Mouse (Mus musculus) left cerebral cortex, postnatal 25 days (tissue): Measurements from ENCODE around the gene Gm44596. TPM values are rescaled to one million over a fixed set of nuclear protein-coding genes. Genes with fewer than 3 reads are reported as not detected.

Source experiments
- DNase-seq, 2 experiments: peaks; one replicate each; pipeline ENCODE4 v3.0.0; 2022; ENCODE audit warnings: low spot score in 2 of 2, mixed read lengths in 1 of 2
- intact Hi-C: fragments of 180-260 bp; cut with DNase I; formaldehyde crosslinking; loops from one replicate; pipeline ENCODE4 v1.15.1; 2025
- total RNA-seq, 2 experiments: library from RNA; stranded (reverse); gene quantifications; 2 replicates each; pipeline ENCODE4 v1.2.3; 2021

Gene Gm44596
- not detected for total RNA-seq

DNA sequence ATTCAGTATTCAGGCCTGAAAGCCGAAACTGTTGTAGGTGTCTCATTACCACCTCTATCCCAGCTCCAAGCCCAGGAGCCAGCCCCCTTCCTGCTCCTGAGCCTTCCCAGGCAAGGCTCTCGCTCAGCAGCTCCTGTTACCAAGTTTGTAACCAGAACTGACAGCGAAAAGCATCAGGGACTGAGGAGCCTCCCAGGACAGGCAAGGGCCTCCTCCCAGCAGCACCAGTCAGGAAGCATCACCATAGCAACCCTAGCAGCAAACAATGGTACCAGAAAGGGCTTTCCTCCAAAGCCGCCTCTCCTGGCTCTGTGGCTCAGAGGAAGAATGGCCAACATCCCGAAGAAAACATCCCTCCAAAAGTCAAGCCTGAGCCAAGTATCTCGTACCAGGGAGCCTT lies at the start of gene Gm44596, which contains the start of gene Tex52:
TSS of gene Gm44596 (plus strand) at position 312 of the 400 bp plus-strand sequence.
TSS of gene Tex52 (plus strand) at position 265 of the 400 bp plus-strand sequence.
- peak in 1 of 2 experiments; percentile 56 for DNase-seq
- intact Hi-C loops, result no loop called here

DNA sequence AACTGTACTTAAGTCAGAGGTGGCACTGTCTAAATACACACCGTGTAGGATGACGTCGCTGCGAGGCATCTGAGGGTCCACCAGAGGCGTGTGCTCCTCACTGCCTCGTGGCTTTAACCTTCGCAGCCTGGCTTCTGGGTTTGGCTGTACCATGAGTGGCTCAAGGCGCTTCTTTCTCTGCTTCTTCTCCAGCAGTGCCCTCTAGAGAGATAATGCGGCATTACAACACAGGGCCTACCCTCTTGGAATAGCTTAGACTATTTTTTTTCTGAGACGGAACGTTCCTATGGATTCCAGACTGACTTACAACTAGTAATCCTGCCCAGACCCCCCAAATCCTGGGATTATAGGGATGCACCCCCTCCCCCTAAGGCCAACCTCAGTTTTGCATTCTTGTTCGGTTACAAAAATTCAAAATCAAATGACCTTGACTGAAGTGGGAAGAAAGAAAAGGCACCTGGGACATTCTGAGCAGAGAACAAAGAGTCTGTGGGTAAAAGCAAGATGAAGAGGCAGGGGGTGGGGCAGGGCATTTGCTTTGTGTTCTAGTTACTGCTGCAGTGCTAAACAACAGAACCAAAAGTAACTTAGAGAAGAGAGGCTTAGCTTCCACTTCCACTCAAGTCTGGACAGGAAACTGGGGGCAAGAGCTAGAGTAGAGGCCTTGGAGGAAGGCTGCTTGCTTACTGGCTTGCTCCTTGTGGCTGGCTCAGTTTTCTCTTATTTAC lies 40.7 kb upstream of the Gm44596 start:
- intact Hi-C loops, result no loop called here
- DNase-seq, result peak; percentile 49 to 78

DNA sequence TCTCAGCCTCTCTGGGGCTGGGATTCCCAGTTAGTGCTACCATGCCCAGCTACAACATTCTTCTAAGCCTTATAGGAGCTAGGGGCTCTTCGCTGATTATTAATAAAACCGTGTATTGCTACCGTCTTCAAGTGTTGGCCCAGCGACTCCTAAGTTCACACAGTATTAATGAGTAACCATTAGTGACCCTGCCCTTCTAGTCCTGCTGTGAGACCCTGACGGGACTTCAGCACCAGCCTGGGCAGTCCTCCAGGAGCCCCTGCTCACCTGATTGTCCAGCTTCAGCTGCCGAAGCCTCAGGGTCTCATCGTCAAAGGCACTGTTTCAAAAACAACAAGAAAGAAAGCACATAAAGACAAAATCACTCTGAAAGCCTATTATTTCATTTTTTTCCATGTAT lies 37.8 kb upstream of the Gm44596 start:
- intact Hi-C loops, result no loop called here
- DNase-seq, result no peak

DNA sequence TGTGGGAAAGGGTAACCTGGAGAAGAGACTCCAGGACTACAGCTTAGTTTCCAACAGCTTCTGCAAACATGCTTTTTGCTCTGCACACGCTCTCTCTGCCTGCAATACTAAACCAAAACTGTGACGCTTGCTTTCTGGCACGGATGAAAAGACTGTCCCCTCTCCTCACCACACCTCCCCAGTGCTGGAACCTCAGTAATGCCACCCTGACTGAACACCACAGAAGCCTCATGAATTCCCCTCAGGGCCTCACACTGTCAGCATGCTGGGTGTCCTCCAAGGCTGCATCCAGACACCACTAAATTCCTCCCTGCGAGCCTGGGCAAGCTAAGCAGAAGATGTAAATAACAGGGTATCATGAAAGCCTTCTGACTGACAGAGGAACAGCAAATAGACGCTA lies 36.4 kb upstream of the Gm44596 start:
- no peak for DNase-seq
- intact Hi-C loops, result no loop called here

DNA sequence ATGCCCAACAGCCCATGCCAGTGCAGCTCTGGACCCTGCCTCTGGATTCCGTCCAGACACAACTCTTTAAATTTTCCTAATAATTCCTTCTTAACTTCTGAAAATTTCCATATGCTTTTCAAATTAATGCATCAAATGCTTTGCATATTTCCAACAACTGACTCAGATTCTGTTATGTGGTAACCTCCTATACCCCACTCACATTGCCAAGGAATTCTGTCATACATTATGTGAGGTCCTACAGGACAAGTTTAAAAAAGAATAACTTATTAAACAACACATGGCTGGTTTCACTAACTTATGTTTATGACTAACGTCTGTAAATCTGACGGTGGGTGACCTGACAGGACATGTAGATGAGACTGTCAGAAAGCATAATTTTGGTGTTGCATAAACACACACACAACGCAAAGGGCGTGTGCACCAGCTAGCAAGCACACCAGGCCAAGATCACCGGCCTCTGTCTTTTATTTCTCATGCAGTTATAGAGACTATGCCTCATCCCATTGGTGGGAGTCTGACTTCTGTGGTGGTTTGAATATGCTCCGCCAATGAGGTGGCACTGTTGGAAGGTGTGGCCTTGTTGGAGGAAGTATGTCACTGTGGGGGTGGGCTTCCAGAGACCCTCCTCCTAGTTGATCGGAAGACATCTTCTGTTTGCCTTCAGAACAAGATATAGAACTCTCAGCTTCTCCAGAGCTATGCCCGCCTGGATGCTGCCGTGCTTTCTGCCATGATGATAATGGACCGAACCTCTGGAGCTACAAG lies 33.2 kb upstream of the Gm44596 start:
- intact Hi-C loops, result no loop called here
- no peak for DNase-seq

DNA sequence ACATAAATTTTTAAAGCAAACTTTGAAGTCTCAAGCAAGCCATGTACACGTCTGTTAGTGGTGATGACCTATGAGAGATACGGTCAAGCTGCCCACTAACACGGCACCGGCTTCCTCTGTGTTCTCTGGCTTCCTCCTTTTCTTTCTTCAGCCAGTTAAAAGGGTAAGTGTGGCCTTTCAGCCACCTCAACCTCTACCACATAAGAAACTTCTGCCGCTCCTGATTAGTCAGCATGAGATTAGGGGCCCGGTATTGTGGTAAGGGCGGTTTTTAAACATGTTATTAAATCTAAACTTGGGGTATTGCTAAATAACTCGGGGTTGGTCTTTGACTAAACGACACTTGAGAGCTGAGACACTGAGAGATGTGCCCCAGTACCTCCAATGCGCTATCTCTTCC lies 29.7 kb upstream of the Gm44596 start:
- intact Hi-C loops, result no loop called here
- DNase-seq, result no peak

DNA sequence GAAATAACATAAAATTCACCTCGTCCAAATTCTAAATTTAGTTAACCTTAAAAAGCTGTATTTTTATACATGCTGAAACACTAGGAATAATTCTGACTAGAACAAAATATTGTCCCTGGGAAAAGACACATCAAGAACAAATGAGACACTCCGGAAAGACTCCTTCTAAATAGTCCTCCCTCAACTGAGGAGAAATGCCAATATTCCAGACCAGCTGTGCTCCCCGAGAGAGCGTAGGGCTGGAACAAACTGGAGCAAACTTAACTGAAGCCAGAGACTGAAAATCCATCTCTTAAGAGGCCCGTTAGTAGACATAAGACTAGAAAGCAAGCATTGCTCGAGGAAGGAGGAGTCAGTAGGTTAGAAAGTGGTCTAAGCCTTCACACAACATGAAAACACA lies 28.5 kb upstream of the Gm44596 start:
- DNase-seq, result peak in 1 of 2 experiments; percentile 53
- intact Hi-C loops, result no loop called here

DNA sequence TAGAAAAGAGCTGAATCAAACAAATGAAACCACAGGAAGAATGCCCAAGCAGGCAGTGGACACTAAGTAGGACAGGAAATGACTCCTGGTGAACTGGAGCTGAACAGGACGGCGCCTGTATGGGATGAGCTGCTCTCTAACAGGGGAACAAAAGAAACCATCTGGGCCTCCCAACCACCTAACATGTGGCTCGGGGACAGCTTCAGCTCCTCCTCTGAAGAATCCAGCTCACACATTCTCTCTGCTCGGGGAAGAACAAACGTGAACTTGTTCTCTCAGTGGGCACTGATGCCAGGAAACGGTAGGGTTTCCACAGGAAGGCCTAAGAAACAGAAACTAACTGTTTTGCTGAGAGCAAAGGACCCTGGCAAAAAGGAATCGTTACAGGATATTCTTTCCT lies 25.6 kb upstream of the Gm44596 start:
- intact Hi-C loops, result no loop called here

DNA sequence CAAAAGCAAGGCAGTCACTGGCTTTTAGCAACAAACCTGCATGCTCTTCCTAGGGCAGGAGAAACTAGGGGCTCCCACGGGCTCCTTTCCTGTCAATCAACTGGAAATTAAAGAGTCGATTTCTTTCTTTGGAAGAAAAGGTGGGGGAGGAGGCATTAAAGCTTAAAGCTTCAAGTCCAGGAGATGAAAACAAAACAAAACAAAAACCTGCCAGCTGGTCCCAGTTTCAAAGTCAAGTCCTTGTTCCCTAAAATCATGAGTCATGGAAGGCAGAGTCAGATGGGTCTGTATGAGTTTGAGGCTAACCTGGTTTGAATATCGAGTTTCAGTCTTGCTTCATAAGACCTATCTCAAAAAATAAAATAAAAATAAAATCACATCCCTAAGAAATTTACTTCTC lies 21.2 kb upstream of the Gm44596 start:
- intact Hi-C loops, result no loop called here
- DNase-seq, result no peak

More for the DNA sequence above, 25.6 kb upstream of the Gm44596 start:
- peak in 1 of 2 experiments; percentile 47 for DNase-seq

DNA sequence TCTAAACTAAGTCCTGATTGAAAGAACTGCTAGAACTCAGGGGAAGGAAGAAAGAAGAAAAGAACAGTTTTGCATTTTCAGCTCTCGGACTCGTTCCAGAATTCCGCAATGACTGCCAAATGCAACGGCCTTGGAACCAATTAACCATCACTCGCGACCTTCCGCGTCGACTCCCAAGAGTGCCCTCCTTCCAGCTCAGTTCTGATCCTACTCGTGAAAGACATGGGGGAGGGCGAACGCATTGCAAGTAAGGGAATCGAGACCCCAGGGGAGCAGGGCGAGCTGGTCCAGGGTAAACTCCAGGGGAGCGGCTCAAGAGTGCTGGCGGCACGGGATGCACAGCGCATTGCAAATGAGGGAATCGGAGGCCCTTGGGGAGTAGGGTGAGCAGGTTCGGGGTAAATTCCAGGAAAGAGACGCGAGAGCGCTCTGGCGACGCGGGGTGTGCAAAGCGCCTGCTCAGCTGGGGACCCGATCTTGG lies 20.1 kb upstream of the Gm44596 start:
- DNase-seq, result peak; percentile 51 to 55
- intact Hi-C loops, result loop anchor here (5.0 kb wide), 1 partner anchor 123 kb away; no protein-coding TSS in a partner anchor

DNA sequence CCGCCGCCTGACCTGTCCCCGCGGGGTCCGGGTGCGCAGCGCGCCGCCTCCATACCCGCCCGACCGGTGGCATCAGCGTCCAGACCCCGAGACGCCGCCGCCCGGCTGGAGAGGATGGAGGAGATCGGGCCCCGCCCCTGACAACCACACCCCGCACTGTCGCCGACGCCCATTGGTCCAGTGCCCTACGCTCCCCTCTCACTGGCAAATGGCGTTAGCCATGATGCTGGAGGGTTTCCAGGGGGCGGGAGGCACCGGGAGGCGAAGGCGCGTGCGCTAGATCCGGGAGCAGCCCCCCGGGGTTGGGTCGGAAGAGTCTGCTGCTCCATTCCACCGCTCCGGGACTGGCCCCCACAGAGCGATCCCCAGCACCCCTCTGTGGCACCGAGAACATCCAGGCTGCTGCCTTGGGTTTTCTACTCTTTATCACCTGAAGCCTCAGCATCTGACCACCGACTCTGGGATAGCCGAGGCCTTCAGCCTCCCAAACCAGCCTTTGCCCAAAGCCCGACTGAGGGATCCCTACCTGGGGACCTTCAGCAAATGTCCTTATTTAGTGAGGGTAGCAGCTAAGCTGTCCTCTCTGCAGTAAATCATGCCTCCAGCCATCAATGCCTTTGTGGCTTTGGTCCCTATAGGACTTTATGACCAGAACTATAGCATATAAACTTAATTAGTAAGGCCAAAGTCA lies 19.4 kb upstream of the Gm44596 start, which contains the start of gene Tulp3:
TSS of gene Tulp3 (minus strand) at position 126 of the 691 bp plus-strand sequence.
- peak; percentile 95 to 98 for DNase-seq
- intact Hi-C loops, result loop anchor here (2.0 to 5.0 kb wide), 2 partner anchors 124 to 155 kb away; no protein-coding TSS in a partner anchor

DNA sequence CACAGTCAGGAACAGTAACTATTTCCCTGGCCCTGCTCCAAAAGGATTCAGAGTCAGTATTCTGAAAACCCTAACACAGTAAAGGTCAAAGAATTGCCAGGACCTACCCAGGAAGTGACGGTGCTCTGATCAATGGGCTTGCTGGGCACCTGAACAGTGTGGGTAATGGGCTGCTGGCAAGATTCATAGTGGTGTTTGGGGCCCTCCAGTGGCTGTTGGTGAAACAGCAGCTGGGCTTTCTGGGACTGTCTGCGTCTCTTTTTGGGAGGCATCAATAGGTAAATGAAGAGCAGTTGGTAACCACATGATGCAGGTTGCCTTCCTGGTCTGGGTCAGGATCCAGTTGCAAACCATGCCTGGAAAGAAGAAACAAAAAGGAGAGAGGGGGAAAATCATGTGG lies 16.3 kb upstream of the Gm44596 start:
- intact Hi-C loops, result loop anchor here (1.0 to 5.0 kb wide), 2 partner anchors 41 to 127 kb away; no protein-coding TSS in a partner anchor
- DNase-seq, result peak; percentile 72 to 75

DNA sequence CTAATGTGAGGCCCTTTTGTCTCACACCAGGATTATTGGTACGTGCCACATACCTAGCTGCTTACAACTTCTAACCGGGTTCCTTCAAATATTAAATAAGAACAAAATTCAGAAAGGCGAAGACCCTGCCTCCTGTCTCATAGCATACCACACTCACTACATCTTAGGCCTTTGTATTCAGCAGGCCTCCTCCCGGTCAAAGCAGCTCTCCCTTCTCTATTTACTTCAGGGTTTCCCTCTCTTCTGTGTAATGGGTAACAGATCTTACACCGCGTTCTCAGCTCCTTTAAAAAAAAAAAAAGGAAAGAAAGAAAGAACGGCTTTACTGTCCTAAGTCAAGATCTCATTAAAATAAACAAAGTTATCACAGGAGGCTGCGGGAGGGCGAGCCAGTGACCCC lies 13.4 kb upstream of the Gm44596 start:
- no peak for DNase-seq
- intact Hi-C loops, result loop anchor here (5.0 kb wide), 1 partner anchor 50 kb away; no protein-coding TSS in a partner anchor

DNA sequence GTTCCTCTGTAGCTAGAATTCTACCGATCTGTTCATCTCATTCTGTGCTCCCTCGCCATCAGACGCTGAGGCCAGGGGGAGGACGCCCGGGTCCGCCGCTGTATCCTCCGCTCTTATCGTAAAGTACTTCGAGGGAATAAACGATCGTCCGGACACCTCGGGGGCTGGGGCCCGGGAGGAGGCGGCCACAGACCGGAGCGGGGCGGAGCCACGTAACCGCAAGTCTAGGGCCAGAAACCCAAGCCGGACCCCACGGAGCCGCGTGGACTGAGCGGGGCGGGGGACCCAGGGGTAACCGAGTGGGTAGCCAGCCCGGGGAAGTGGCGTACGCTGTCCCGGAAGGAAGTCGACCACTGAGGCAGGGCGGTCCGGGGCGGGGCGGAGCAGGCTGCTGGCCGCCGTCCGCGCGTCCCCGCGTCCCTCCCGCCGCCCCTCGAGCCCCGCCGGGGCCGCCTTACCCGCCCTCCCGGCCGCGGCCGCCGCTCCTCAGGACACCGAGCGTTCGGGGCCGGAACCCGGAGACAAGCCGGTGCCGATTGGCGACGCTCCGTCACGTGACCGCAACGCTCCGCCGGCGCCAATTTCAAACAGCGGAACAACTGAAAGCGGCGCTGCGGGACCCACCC lies 12.8 kb upstream of the Gm44596 start, which contains the start of the genes Rhno1 and Foxm1:
TSS of gene Rhno1 (minus strand) at position 531 of the 626 bp plus-strand sequence.
TSS of gene Foxm1 (plus strand) at position 587 of the 626 bp plus-strand sequence.
- intact Hi-C loops, result loop anchor here (5.0 kb wide), 1 partner anchor 50 kb away; no protein-coding TSS in a partner anchor

DNA sequence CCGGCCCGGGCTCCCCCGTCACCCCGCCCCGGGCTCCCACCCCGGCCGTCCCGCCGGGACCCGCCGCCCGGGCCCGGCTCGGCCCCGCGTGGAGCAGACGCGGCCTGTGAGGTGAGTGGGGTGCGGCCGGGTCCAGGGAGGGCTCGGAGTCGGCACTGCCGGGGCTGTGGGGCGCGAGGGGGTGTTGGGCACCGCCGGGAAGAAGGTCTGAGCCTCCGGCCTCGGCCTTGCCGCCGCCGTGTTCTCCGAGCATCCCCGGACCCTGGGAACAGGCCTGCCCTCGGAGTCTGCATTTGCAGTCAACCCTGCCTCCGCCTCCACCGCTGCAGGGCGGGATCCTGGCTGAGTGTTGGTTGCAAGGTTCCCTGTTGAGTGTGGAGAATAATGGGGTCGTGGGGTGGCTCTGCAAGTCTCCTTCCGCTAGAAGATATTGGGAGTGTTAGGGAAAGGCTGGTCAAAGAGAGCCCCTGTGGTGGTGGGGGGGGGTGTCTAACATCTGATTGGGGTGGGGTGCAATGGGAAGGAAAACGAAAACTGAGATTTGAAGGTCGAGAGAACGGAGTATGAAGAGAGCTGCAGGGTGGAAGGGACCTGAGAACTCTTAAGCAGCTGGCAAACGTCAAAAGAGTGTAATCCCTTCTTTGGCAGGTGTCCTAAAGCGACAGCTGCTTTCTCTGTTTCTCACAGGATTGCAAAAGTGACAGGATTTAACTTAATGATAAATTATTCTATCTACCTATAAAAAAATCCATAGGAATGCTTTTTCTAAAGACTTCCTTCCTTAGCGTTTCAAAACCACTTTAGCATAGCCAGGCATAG lies 12.1 kb upstream of the Gm44596 start:
- DNase-seq, result peak in 1 of 2 experiments; percentile 18
- intact Hi-C loops, result loop anchor here (5.0 kb wide), 1 partner anchor 49 kb away; no protein-coding TSS in a partner anchor

More for the DNA sequence above, 12.8 kb upstream of the Gm44596 start, which contains the start of the genes Rhno1 and Foxm1:
- peak; percentile 77 to 87 for DNase-seq

DNA sequence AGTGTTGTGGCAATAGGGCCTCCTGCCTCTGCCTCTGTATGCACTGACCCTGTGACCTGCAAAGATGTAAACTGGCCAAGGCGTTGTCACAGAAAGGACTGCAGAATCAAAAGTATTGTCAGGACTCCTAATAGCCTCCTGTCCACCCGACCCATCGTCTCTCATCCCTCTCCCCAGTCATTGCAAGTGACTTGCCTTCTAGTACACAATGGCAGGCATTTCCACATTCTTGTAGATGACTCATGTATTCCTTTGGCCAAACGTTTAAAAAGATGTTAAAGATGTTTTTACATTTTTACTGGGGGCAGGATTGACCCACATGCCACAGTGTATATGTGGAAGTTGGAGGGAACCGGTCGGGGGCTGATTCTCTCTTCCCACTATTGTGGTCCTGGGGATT lies 10.6 kb upstream of the Gm44596 start:
- intact Hi-C loops, result loop anchor here (5.0 kb wide), 1 partner anchor 48 kb away; no protein-coding TSS in a partner anchor
- no peak for DNase-seq

DNA sequence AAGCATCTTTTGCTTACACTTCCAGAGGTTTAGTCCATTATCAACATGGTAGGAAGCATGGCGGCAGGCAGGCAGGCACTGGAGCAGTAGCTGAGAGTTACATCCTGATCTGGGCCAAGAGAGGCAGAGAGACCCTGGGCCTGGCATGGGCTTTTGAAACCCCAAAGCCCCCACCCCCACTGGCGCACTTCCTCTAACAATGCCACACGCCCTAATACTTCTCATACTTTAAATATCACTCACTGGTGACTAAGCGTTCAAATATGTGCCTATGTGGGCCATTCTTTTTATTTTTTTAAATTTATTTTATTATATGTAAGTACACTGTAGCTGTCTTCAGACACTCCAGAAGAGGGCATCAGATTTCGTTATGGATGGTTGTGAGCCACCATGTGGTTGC lies 8.8 kb upstream of the Gm44596 start:
- no peak for DNase-seq
- intact Hi-C loops, result no loop called here

DNA sequence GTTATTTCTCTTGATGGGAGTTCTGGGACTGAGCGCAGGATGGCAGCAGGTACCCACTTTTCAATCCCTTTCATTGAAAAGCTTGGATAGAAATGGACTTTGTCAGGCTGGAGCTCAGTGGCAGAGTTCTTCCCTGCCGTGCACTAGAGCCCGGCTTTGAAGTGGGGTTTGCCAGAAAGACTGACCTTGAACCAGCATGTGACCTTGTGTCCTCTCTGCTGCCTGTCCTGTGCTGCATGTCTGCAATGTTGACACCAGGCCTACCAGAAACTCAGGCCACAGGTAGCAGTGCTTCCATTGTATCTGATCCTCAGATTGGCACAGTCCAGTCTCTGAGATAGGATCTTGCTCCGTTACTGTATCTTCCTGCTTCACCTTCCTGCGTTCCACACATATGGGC lies 5.3 kb upstream of the Gm44596 start:
- DNase-seq, result no peak
- intact Hi-C loops, result no loop called here
